Mouse (Mus musculus): ENCODE data around the gene Hoxa11.

GRCm38 (mm10) chr6:52246916-52247315 is 1.3 kb upstream of the Hoxa11 start:
- TF ChIP-seq MAX (IDR thresholded peaks at IDR 0.05; ENCODE audit: low read depth), result no peak
- no peak for TF ChIP-seq POLR2AphosphoS2 (IDR thresholded peaks at IDR 0.05; ENCODE audit: insufficient read length, low read depth)
- TF ChIP-seq POLR2A (IDR thresholded peaks at IDR 0.05; ENCODE audit: insufficient read length, low read depth), result no peak
- TF ChIP-seq CEBPB (IDR thresholded peaks at IDR 0.05; ENCODE audit: insufficient read depth, poor library complexity, severe bottlenecking), result no peak
- no peak for TF ChIP-seq REST (IDR thresholded peaks at IDR 0.05; ENCODE audit: insufficient read depth, insufficient read length)
- no peak for TF ChIP-seq MYOD1 (IDR thresholded peaks at IDR 0.05; ENCODE audit: control insufficient read depth in 1 of 3, insufficient read length in 2 of 3, low read depth in 2 of 3)
- TF ChIP-seq USF1 (IDR thresholded peaks at IDR 0.05; ENCODE audit: low read depth), result no peak
- TF ChIP-seq TCF3 (IDR thresholded peaks at IDR 0.05; ENCODE audit: insufficient read length, low read depth), result no peak
- no peak for TF ChIP-seq TCF12 (IDR thresholded peaks at IDR 0.05; ENCODE audit: insufficient read depth, poor library complexity, severe bottlenecking)
- no peak for TF ChIP-seq E2F4 (IDR thresholded peaks at IDR 0.05; ENCODE audit: insufficient read depth)

Measured in myocyte (in vitro differentiated cells).